Mouse (Mus musculus): ENCODE data around the gene Osbp2.
A peak's percentile ranks its signal among the peaks of the same experiment; 100 is the strongest.

Gene Osbp2

DNA sequence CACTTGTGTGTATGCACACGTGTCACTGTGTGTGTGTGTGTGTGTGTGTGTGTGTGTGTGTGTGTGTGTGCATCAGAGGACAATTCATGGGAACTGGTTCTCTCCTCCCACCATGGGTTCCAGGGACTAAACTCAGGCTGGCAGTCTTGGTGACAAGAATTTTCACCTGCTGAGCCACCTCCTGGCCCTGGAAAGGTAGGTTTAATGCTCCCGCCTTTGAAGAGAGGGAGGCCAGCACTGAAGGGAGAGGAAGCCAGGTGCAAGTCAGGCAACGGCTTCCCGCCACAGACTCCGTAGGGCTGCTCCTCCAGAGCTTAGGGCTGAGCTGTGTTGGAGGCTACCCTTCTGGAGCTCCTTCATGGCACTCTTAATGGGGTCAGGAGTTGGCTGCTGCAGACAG lies 104.3 kb downstream of the Osbp2 start:
- no peak for DNase-seq (ENCODE audit: low spot score)

DNA sequence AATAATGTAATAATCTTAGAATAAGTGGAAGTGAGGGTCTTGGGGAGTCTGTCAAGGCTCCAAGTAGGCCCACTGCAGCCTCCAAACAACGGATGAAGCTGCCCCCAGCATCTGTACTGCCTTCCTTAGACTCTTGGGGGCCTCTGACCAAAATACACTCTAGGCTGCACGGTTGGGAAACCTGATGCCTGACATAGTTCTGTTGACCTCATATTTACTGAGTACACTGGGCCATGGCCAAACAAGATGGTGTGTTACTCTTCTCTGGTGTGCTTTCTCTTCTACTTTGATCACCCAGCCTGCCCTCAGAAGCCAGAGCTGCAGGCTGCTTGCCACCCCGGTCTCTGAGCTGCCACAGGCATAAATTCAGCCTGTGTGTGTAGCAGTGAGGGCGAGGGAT lies 108.4 kb downstream of the Osbp2 start:
- DNase-seq (ENCODE audit: low spot score), result no peak

DNA sequence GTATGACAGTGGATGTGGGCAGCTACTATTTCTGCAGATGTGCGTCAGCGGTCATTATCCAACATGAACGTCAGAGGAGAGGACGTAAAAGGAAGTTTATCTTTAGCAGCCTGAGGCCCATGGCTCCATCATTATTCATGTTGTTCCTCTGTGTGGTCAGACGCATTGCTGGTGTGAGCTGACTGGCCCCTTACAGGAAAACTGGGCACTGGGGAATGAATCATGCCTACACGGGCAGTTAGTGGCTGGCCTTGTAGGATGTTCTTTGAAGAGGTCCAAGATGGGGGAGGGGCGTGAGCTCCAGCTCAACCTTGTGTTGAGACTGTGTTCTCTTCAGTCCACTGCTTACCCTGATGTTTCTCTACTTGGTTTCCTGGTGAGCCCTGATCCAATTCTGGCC lies 109.0 kb downstream of the Osbp2 start:
- DNase-seq (ENCODE audit: low spot score), result no peak

DNA sequence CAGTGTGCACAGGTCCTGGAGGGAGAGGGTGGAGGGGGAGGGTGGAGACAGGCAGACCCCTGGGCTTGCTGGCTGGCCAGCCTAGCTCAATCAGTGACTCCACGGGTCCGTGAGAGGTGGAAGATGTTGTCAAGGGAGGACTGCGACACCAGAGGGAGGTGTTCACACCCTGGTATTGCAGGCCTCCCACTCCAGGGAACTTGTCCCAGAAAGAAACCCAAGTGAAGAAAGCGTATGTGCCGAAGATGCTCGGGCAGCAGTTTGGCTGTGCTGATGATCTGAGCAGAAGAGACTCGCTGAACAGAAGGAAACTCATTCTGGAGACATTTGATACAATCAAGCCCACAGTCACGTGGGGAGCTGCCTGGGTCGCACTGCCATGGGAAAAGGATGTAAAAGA lies 109.8 kb downstream of the Osbp2 start:
- DNase-seq (ENCODE audit: low spot score), result no peak

DNA sequence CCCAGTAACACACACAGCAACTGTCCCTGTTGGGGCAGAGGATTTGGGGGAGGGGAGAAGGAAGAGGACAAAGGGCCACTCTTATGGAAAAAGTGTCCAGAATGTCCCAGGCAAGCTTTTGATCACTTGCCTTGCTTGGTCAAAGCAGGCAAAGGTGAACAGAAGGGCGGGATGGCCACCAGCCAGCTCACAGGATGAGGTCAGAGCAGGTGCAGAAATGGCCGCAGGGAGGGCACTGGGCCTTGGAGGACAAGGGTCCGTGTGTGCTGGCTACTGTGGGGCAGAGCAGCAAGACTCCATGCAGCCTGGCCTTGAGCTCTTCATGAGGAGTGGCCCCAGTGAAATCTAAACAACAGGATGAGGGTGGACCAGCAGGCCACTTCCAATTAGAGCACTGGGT lies 110.9 kb downstream of the Osbp2 start:
- DNase-seq (ENCODE audit: low spot score), result no peak

DNA sequence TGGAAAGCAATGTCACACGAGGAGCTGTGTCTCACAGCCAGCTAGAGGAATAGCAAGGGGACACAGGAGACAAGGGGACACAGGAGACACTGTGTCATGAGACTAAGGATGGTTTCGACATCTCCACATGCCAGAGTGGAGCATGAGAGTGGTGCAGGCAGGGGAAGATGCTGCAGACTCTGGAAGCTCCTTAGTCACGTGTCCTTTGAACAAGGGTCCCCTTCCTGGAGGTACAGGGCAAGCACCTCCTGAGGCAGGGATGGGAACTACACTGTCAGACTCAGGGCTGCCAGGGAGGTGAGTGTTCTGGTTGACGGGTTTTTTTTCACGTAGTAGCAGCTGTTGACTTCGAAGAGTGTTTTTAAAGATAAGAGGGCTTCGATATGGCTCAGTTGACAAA lies 113.9 kb downstream of the Osbp2 start:
- no peak for DNase-seq (ENCODE audit: low spot score)

DNA sequence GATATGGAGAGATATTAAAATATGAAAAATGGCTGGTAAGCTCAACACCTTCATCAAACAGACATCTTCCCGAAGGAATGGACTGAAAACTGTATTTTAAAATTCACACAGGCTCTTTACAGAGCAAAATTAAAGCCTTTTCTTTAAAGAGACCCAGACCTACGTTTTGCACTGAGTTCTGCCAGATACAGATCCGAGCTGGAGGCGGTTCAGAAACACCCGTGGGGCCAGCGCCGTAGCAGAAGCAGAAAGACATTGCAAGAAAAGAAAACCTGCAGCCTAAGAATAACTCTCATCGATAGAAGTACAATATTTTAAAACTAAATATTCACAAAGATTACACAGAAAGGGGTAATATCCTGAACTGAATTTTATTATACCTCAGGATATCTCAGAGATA lies 121.3 kb downstream of the Osbp2 start:
- no peak for DNase-seq (ENCODE audit: low spot score)

DNA sequence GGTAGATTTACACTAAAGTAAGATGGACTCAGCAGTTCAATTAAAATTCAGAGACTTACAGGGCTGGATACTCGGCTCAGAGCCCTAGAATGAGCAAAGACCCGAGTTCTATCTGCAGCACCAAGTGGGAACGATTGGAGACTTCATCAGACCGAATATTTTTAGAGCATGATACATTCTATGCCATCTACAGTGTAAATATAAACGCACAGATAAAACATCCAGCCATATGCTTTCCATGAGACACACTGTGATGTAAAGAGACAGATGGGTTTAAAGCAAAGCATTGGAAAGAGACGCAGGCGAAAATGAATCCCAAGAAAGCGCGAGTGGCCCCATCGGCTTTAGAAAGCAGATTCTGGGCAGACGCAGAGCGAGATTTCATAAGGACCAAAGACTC lies 122.5 kb downstream of the Osbp2 start:
- DNase-seq (ENCODE audit: low spot score), result no peak

DNA sequence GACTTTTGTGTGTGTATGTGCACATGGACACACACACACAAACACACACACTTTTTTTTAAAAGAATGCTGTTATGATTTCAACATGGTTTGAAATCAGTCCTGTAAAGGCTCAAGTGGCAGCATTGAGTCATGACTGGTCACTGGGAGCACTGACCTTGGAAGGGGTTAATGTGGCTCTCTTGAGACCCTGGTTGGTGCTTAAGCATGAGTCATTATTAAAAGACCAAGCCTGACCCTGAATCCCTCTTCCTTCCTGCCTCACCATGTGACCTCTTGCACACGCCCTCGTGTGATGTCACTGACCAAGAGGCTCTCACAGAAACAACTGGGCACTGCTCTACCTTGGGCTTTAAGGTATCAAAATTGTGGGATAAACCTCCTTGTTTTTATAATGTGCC lies 124.9 kb downstream of the Osbp2 start:
- no peak for DNase-seq (ENCODE audit: low spot score)

DNA sequence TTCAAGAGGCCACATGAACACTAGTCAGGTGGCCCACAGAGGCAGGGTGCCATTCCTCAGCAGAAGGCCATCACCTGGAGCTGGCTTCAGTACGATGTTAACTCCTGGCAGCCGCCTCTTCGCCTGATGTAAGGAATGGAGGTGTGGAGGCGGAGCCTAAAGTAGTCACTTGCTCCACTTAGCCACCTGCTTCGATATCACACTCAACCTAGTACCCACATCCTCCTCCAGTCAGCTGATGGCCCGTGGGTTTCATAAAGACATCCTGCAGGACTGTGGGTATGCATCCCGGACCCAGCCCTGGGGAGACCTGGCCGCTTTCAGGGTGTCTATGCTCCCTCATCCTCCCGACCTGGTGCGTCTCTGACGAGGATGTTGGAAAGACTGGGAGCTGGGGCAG lies 128.0 kb downstream of the Osbp2 start:
- DNase-seq (ENCODE audit: low spot score), result no peak

DNA sequence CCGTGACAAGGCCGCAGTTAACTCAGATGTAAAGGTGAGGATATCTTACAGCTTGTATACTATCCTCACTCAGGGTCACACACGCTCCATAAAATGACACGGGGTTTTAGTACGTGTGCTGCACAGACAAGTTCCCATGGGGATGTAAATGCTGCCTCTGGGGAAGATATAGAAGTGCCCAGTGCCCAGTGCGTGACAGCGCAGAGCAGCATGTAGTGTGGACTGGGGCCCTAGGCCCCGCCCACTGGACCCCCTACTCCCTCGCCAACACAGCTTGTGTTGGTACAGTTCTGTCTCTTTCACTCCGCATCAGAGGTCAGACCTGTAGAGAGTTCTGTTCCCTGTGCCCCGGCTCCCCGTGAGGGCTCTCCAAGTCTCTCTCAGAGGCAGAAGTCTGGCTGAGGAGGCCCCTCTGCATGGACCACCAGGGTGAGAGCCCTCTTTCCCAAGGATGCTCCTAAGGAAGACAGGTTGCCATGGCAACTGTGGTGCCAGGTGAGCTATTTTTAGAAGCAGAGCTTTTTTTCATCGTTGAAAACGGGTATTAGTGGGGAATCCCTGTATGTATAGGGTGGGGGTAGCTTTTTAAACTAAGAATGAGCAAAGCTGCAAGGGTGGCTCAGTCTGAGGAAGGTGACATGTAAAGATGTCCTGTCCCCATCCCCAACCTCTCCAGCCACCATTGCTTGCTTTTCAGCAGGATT lies 129.6 kb downstream of the Osbp2 start:
- DNase-seq (ENCODE audit: low spot score), result no peak

DNA sequence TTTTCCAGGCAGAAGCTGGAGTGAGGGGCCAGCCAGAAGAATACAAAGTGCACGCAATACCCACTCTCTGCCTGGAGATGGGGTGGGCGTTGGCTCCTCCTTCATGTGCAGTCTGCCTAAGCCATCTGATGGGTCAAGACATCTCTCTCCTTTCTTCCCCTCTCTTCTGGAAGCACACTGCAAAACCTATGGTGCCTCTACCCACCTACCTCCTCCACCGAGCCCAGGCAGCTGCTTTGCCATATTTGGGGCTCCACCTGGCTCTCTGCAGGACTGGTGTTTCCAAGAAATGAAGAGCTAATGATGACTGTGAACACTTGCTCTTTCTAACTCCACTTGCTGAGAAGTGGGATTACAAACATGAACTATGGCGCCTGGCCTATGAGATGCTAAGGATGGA lies 132.2 kb downstream of the Osbp2 start:
- no peak for DNase-seq (ENCODE audit: low spot score)

DNA sequence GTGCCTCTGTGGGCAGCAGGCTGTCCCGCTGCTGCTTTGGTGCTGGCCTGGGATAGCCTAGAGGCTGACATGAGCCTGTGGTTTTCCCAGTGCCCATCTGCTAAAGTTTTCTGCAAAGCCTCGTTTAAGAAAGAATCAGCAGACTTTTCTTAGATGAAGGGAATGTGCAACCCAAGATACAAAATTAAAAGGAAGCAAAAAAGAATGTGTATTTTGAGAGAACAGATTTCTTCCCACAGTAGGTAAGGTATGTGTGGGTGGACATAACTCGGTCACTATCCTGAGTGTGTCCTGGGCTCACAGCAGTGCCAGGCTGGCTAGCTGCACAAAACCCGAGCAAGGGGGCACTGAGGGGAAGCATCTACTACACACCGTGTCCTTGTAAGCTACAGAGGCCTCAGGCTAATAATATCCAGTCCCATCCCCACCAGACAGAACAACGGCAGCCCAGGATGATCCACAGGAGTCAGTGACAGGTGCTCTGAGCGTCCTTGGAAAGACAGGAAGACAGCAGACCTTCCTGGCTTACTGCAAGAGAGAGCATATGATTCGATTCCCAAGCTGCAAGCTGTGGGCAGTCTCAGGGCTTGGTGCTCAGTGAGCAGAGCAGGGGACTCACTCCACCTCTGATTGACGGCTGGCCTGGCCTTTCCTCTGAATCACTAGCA lies 136.1 kb downstream of the Osbp2 start:
- no peak for DNase-seq (ENCODE audit: low spot score)

DNA sequence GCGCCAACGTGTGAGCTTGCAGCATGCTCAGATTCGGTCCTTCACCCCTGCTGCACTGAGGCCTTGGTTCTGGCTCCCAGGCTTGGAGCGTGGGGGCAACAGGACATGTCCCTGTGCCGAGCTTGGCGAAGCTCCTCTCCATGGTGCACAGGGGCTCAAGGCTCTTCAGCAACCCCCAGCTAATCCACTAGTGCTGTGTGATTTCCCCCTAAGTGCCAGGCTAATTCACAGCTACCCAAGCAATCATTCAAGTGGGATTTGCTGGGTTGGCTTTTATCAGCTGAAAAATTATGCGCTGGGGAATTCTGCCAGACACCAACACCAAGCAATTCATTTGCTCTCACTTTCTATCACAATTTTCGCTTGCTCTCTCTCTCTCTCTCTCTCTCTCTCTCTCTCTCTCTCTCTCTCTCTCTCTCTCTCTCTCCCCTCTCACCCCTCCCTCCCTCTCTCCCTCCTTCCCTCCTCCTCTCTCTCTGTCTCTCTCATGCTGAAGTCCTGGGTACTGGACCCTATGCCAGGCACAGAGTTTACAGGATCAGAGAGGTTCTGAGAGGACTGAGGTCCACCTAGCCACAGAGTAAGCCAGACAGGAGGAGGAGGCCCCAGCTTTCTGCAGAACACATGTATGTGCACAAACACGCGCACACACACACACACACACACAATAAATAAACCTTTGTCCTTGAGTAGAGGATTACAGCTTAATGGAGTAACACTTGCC lies 138.2 kb downstream of the Osbp2 start:
- no peak for DNase-seq (ENCODE audit: low spot score)

DNA sequence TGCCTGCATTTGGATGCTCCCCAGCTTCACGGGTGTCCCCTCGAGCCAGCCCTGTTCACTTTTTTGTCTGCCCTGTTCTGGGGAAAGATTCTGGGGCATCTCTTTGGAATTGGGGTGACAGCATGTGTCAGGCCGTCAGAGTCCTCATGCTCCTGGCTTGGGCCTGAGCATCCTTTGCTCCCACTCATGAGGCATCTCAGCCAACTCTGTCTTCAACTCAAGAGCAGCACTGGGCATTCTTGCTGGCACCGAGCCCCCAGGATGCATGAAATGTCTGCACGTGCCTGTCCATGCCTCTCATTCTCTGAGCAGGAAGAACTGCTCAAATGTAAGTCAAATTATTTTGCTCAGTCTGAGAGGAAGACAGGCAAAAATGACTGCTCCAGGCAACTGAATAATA lies 139.0 kb downstream of the Osbp2 start:
- DNase-seq (ENCODE audit: low spot score), result no peak

DNA sequence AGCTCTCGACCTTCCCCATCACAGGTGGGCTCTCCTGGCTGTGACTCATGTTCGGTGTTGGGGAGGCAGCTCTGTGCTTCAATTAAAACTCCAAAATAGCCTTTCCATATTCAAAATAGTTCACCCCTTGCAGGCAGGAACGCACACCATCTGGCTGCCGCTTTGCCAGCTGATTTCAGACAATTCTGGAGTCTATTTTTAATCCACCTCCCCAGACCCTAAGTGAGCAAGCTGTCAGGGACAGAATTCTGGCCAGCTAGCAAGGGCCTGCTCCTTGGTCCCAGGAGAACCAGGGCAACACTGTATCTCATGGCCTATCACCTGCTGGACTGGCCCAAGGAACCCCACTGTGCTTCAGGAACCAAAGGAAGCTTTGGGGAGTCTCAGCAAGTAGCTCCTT lies 139.8 kb downstream of the Osbp2 start:
- no peak for DNase-seq (ENCODE audit: low spot score)

DNA sequence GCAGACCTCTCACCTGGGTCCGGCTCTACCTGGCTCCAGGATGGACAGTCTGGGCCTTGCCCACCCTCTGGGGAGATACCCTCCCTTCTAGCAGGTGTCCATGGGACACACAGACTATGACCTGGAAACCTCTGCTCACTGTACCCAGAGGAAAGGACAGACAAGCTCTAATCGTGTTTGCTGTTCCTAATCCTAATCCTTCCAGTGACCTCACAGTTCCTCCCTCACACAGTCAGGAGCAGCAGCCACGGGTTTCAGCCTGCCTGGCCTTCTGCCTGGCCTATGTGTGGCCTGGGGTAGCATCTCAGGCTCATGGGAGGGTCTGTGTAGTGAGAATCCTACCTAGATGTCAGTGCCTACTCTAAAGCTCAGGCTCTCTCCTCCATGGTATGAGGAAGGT lies 140.8 kb downstream of the Osbp2 start:
- no peak for DNase-seq (ENCODE audit: low spot score)

DNA sequence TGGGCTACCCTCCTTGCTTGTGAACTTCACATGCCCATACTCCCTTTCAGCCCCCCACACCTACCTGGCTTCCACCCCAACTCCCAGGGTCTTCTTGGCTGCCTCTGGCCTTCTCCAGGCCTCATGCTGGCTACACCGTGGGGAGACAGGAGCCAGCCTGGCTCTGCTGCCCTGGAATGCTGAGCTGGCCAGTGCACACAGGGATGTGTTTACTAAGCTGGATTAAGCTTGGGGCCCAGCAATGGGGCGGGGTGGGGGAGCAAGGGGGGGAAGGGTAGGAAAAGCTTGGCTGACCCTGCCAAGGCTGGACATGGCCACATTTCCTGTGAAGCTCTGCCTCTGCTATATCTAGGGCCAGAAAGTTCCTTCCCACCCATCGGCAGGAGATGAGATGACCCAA lies 141.7 kb downstream of the Osbp2 start:
- DNase-seq (ENCODE audit: low spot score), result no peak

DNA sequence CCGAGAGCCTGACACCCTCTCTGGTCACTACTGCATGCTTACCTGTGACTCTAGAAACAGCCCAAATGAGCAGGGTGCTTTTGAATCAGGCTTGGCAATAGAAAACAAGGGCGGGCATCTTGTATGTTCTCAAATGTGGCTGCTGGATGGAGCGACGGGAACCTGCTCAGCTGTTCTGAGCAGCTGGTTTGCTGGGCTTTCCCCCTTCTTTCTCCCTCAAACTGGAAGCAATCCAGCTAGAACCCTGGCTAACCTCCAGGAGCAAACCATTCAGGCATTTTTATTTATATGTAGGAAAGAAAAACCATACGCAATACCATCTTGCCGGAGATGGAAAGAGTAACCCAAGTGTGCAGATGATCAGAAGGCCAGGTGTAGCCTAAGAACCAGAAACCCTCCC lies 147.0 kb downstream of the Osbp2 start:
- DNase-seq (ENCODE audit: low spot score), result no peak

DNA sequence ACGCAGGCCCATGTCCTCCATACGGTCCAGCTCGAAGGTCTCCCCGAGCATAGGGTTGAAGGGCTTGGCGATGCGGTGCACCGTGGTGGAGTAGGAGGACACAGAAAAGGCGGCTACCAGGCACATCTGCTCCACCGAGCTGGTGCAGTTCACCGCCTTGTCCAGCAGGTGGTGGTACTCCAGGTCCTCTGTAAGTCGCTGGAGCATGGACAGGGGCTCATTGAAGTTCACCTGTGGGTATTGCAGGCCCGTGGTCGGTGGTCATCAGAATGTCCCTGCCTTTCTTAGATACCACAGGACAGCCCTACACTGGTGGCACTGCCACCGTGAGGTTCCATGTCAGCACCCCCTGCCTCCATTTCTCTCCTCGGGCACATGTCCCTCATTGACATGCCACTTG lies 149.2 kb downstream of the Osbp2 start:
- DNase-seq (ENCODE audit: low spot score), result peak; percentile 12

DNA sequence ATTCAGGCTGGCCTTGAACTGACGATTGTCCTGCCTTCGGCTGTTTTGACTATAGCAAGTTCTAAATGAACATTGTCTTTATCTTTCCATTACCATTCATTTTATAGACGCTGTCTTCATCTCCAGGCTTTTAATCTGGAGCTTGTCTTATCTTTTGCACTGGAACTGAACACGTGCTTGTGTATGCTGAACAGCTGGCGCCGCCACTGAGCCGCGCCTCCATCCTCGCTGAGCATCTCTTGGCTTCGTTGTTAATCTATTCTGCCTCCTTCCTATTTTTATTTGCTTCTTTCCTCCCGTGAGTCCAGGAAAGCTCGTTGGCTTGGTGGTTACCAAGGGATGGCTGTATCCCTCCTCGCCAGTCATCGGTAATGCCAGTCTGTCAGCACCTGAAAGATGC lies 153.5 kb downstream of the Osbp2 start:
- DNase-seq (ENCODE audit: low spot score), result no peak

DNA sequence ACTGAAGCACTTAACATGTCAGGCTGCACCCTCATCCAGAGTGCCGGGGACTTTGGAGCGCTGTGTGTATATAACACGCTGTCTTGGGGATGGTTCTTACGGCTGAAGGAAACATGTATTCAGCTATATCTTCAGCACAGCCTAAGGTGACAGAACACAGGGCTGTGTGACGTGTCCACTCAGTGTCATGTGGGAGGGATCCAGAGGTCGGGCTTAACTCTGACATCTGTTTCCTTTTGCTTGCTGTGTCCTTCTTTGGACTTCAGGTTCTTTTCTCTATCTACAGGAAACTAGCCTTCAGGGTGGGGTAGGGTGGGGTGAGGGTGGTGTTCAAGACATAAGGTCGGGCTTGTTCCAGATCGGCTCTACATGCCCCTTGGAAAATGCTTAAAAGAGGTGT lies 156.6 kb downstream of the Osbp2 start:
- DNase-seq (ENCODE audit: low spot score), result no peak

DNA sequence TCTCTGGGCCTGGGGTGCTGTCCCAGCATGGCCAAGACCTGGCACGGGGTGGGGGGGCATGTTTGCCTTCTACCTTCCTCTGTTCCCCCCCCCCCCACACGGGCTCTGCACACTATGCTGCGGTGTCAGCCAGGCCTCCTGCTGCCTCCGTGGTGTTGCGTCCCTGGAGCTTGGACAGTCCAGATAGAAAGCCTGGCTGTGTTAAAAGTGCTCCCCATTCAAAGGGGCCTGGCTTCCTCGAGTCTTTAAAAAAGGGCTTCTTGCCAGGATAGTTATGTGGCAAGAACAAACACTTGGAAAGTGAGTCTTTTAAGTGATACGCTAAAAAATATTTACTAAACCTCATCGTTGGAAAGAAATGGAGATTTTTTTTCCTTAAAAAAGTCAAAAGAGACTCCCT lies 159.3 kb downstream of the Osbp2 start:
- no peak for DNase-seq (ENCODE audit: low spot score)
